Comparison of ENCODE assay signal across 8 mouse cellular contexts in the genomic region with DNA sequence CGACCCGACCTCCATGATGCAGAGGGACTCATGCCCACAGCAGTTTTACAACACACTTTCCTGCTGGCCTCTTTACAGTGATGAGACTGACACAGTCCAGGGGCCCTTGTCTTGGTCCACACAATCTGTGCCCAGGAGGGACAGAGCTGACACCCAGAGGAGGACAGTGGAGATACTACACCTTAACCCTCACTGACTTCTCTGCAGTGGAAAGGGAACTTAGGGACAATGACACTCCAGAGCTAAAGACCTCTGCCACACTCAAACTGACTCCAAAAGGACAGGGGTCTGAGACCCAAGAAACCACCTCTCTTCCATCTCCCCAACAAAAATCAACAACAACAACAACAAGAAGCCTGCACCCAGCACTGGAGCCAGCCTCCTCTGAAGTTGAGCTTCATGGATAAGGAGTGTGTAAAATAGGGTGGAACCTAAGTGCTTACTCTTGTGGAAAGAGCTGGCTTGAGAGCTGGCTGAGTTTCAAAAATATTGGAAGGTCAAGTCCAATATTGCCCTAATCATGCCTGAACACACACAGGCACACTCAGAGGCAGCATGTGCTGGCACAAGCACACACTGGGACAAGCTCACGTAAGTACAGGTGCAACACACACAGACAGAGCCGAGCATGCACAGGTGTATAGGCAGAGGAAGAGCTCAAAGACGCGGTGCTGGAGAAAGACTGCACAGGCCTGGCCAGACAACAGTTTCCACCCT. TPM values are rescaled to one million over a fixed set of nuclear protein-coding genes. Genes with fewer than 3 reads are reported as not detected.
DNase-seq lines count a peak whose midpoint lies in the region; ATAC-seq and TF ChIP-seq lines count a peak whose summit lies in the region.

No protein-coding gene starts in this region.

- H3K27me3 ChIP-seq in C2C12 (ENCODE audit: control insufficient read depth, insufficient read depth, insufficient read length): no peaks in the 10 kb centered on the region
- no peaks in the 10 kb centered on the region for H3K27me3 ChIP-seq in heart, embryonic 15.5 days
- no peaks in the 10 kb centered on the region for H3K27me3 ChIP-seq in limb, embryonic 12.5 days

- H3K4me1 ChIP-seq in heart, embryonic 15.5 days (replicated peaks): peaks cover 82% of the 10 kb centered on the region
- H3K4me1 ChIP-seq in limb, embryonic 12.5 days (replicated peaks): peaks cover 80% of the 10 kb centered on the region

- peaks cover 94% of the 10 kb centered on the region for H3K79me3 ChIP-seq in C2C12 (ENCODE audit: low read depth)

- TF ChIP-seq CTCF in C2C12 (IDR thresholded peaks at IDR 0.05; ENCODE audit: control insufficient read depth, insufficient read depth, insufficient read length): no peak

- H3K79me2 ChIP-seq in C2C12 (ENCODE audit: control insufficient read depth, insufficient read depth): peaks cover 100% of the 10 kb centered on the region

- peak overlapping the region; percentile 61 for H3ac ChIP-seq in C2C12 (ENCODE audit: control insufficient read depth, insufficient read length, low read depth)

- peak overlapping the region; percentile 39; the same call in 1 of the 2 replicates for H3K9ac ChIP-seq in heart, embryonic 15.5 days
- 0 out of 2 replicates have a peak overlapping the region, but pooled peaks have one; percentile 24 for H3K9ac ChIP-seq in limb, embryonic 12.5 days (replicated peaks)

- peak overlapping the region; percentile 92 for H3K27ac ChIP-seq in heart, embryonic 15.5 days
- H3K27ac ChIP-seq in limb, embryonic 12.5 days: peak overlapping the region; percentile 86; the same call in 1 of the 2 replicates

- H3K4me3 ChIP-seq in C2C12 (ENCODE audit: insufficient read depth, poor library complexity, severe bottlenecking): no peak overlapping the region
- no peak overlapping the region for H3K4me3 ChIP-seq in heart, embryonic 15.5 days
- no peak overlapping the region for H3K4me3 ChIP-seq in limb, embryonic 12.5 days (replicated peaks)

- peak overlapping the region; percentile 89 for H3K4me2 ChIP-seq in heart, embryonic 15.5 days
- peak overlapping the region; percentile 83 for H3K4me2 ChIP-seq in limb, embryonic 12.5 days

- H3K9me3 ChIP-seq in heart, embryonic 15.5 days (replicated peaks): no peaks in the 10 kb centered on the region
- H3K9me3 ChIP-seq in limb, embryonic 12.5 days: no peaks in the 10 kb centered on the region

- H3K36me3 ChIP-seq in C2C12 (ENCODE audit: control insufficient read depth, insufficient read depth): peaks cover 9% of the 10 kb centered on the region
- H3K36me3 ChIP-seq in heart, embryonic 15.5 days: no peaks in the 10 kb centered on the region
- peaks cover 17% of the 10 kb centered on the region; the same call in 1 of the 2 replicates for H3K36me3 ChIP-seq in limb, embryonic 12.5 days

- no peak for ATAC-seq in heart, embryonic 15.5 days (replicated peaks; ENCODE audit: insufficient number of reproducible peaks, insufficient read depth, low FRiP score, low read depth)
- ATAC-seq in limb, embryonic 12.5 days (ENCODE audit: insufficient number of reproducible peaks, insufficient read depth, low FRiP score, low TSS enrichment, low read depth): no peak

- WGBS in heart, embryonic 15.5 days: 39% methylated on average over 6 of the region's 6 CpGs
- WGBS in limb, embryonic 12.5 days: 47% methylated on average over 6 of the region's 6 CpGs

- peak; percentile 47 for DNase-seq in cerebellum, adult 9-11 months
- no peak for DNase-seq in cerebellum, adult 11 months
- DNase-seq in thymus, postnatal 10 days (ENCODE audit: low spot score in 2 of 2): no peak
- DNase-seq in right cerebral cortex, postnatal 25 days: no peak
- no peak for DNase-seq in Muller cell, postnatal 12 days (ENCODE audit: inconsistent ontology term)

TF ChIP-seq in C2C12, 6 proteins besides CTCF, POLR2A, EP300 and RAD21:
- TF ChIP-seq MYOG (IDR thresholded peaks at IDR 0.05; ENCODE audit: control insufficient read depth, extremely low read depth, insufficient read length) (no peak), MYOD1 (IDR thresholded peaks at IDR 0.05; ENCODE audit: control insufficient read depth, insufficient read length, low read depth) (no peak), CEBPB (IDR thresholded peaks at IDR 0.05; ENCODE audit: low read depth) (no peak), FOSL1 (IDR thresholded peaks at IDR 0.05; ENCODE audit: insufficient read depth, low read length, poor library complexity, severe bottlenecking) (no peak), MAX (IDR thresholded peaks at IDR 0.05) (no peak), USF1 (IDR thresholded peaks at IDR 0.05; ENCODE audit: low read depth) (no peak)

RNA-seq across cellular contexts. Expression of a gene that starts 9.2 kb away (rescaled TPM):
- 136 TPM for polyA plus RNA-seq in C2C12 (2012; fragmentation: generic; extraction: Trizol)
- polyA plus RNA-seq in heart, embryonic 15.5 days (2015; fragmentation: Nextera tagmentation; extraction: Ambion mirVana): 40.1 and 45.3 TPM in 2 replicates
- 39.5 and 39.7 TPM in 2 replicates for polyA plus RNA-seq in limb, embryonic 12.5 days (2016; fragmentation: Nextera tagmentation; extraction: Ambion mirVana)

RNA-seq across cellular contexts. Expression of a gene that starts 43.6 kb away (rescaled TPM):
- 1.5 TPM for polyA plus RNA-seq in C2C12 (2012; fragmentation: generic; extraction: Trizol)
- 0.43 and 2.9 TPM in 2 replicates for polyA plus RNA-seq in heart, embryonic 15.5 days (2015; fragmentation: Nextera tagmentation; extraction: Ambion mirVana)
- polyA plus RNA-seq in limb, embryonic 12.5 days (2016; fragmentation: Nextera tagmentation; extraction: Ambion mirVana): not detected in 2 replicates
